7 mouse cellular contexts compared by ENCODE assay signal in the genomic region with DNA sequence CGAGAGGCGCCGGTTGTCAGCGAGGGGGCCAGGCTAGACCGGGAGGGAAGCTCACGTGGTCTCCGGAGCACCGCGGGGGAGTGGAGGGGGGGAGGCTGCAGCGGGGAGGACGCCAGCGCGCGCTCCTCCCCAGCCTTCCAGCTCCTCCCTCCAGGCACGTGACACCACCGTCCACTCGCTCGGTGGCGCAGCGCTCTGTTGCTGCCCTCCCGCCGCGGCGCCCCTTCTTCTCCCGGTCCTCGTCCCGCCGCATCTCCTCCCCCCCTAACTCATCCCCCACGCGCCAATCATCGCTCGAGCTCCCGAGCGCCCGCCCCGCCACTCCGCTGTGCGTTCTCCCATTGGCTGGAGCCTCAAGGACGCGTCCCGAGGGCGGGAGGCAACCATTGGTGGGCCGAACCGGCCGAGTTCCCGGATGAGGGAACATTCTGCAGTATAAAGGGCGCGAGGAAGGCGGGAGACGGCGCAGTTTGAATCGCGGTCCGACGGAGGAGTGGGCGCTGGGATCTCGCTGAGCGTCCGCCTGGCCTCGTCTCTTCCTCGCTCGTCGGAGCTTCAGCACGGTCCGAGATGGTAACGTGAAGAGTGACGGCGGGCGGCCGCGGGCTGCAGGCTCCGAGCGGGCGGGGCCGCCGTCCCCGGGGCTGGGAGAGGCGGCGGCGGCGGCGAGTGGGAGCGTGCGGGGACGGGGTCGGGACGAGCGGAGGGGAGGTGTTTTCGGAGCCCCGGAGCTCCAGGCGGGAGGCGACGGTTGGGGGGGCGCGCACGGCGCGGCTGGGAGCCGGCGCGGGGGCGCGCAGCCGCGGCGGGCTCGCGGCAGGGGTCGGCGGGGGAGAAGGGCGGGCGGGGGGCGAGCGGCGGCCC. TPM values are rescaled to one million over a fixed set of nuclear protein-coding genes. Genes with fewer than 3 reads are reported as not detected.
DNase-seq lines count a peak whose midpoint lies in the region; ATAC-seq lines count a peak whose summit lies in the region.

Gene H2afz (plus strand): TSS at position 364 of the 864 bp plus-strand sequence.

- DNase-seq in adrenal gland, adult 18-20 months (ENCODE audit: low spot score in 2 of 2), result peak; percentile 94 to 96
- peak; percentile 100 for DNase-seq in embryo, embryonic 11 days
- DNase-seq in gastrocnemius, postnatal 36 days, result peak; percentile 94 to 99
- DNase-seq in left cerebral cortex, postnatal 25 days (ENCODE audit: low spot score in 2 of 2), result peak; percentile 98 to 99
- DNase-seq in midbrain, embryonic 10.5 days (ENCODE audit: low spot score), result peak; percentile 99
- peak; percentile 96 for DNase-seq in right cerebral cortex, postnatal 4 days

- H3K4me1 ChIP-seq in intestine, embryonic 15.5 days (replicated peaks), result peaks cover 7% of the 10 kb centered on the region
- peaks cover 35% of the 10 kb centered on the region for H3K4me1 ChIP-seq in midbrain, embryonic 10.5 days

- peak within 1 kb of the TSS; percentile 67 for H3K4me2 ChIP-seq in intestine, embryonic 15.5 days (replicated peaks)

- WGBS in intestine, embryonic 15.5 days, result 0% methylated on average over 93 of the region's 115 CpGs
- 2% methylated on average over 102 of the region's 115 CpGs for WGBS in midbrain, embryonic 10.5 days

- peak; percentile 93 for ATAC-seq in intestine, embryonic 15.5 days

- H3K36me3 ChIP-seq in intestine, embryonic 15.5 days, result no peaks in the 10 kb centered on the region
- peaks cover 12% of the 10 kb centered on the region for H3K36me3 ChIP-seq in midbrain, embryonic 10.5 days

- peak within 1 kb of the TSS; percentile 95 for H3K9ac ChIP-seq in intestine, embryonic 15.5 days

- H3K4me3 ChIP-seq in intestine, embryonic 15.5 days (replicated peaks), result peak within 1 kb of the TSS; percentile 86
- H3K4me3 ChIP-seq in midbrain, embryonic 10.5 days, result peak within 1 kb of the TSS; percentile 89

- H3K9me3 ChIP-seq in intestine, embryonic 15.5 days, result no peaks in the 10 kb centered on the region
- H3K9me3 ChIP-seq in midbrain, embryonic 10.5 days (replicated peaks), result no peaks in the 10 kb centered on the region

- no peaks in the 10 kb centered on the region for H3K27me3 ChIP-seq in intestine, embryonic 15.5 days (replicated peaks)
- no peaks in the 10 kb centered on the region for H3K27me3 ChIP-seq in midbrain, embryonic 10.5 days (ENCODE audit: low read depth, poor library complexity, severe bottlenecking)

- intact Hi-C loops in gastrocnemius, postnatal 36 days (cut with DNase I), result loop anchor here (2.0 kb wide), 1 partner anchor 280 kb away; the partner anchor contains the start of gene Mttp
- intact Hi-C loops in left cerebral cortex, postnatal 25 days (cut with DNase I), result loop anchor here (10.0 kb wide), 1 partner anchor 1190 kb away; the partner anchor contains the start of gene Ppp3ca

- peak within 1 kb of the TSS; percentile 97 for H3K27ac ChIP-seq in intestine, embryonic 15.5 days
- H3K27ac ChIP-seq in midbrain, embryonic 10.5 days (replicated peaks), result peak within 1 kb of the TSS; percentile 99

RNA-seq across cellular contexts. Expression of gene H2afz, which starts in this region (rescaled TPM):
- 100 to 1,000 TPM; 111 to 146 TPM for total RNA-seq in adrenal gland, adult 18-20 months (2021)
- 10 to 100 TPM; 65.6 to 74.7 TPM for total RNA-seq in gastrocnemius, postnatal 36 days (2021)
- 1,494 and 1,747 TPM in 2 replicates for polyA plus RNA-seq in intestine, embryonic 15.5 days (2015; fragmentation: Nextera tagmentation; extraction: Ambion mirVana)
- total RNA-seq in left cerebral cortex, postnatal 25 days (2021), result 100 to 1,000 TPM; 156 to 186 TPM
- 3,193 and 3,605 TPM in 2 replicates for polyA plus RNA-seq in midbrain, embryonic 10.5 days (2016; fragmentation: Nextera tagmentation; extraction: Ambion mirVana)

Comparison
In these comparisons a context has a peak if more than half of its experiments do, and no peak if none do; other contexts are left out.
1. Peak in every context shown above with its lines: DNase-seq, ATAC-seq, H3K4me3 ChIP-seq and H3K27ac ChIP-seq.